Mouse (Mus musculus) thymus, adult 2 months (tissue): ENCODE results near the gene Gm48552. TPM values are rescaled to one million over a fixed set of nuclear protein-coding genes. Genes with fewer than 3 reads are reported as not detected.

Experiments used
- DNase-seq: peaks from one replicate; pipeline ENCODE4 v3.0.0; 2021
- H3K27ac ChIP-seq: fragments of 200-500 bp; 2 replicates; pipeline ENCODE4 v1.5.1; 2012; ENCODE audit warnings: low read length, control low read depth; ENCODE audit not compliant: control insufficient read depth, insufficient read depth
- H3K27me3 ChIP-seq: fragments of 200-500 bp; 2 replicates; pipeline ENCODE4 v1.6.1; 2012; ENCODE audit warnings: mild to moderate bottlenecking, low read length, moderate library complexity, mixed read lengths; ENCODE audit not compliant: control insufficient read depth, insufficient read depth
- H3K36me3 ChIP-seq: fragments of 200-500 bp; 2 replicates; pipeline ENCODE4 v1.6.1; 2012; ENCODE audit warnings: mild to moderate bottlenecking, low read length, moderate library complexity; ENCODE audit not compliant: control insufficient read depth, insufficient read depth
- H3K4me1 ChIP-seq: fragments of 200-500 bp; replicated peaks from 2 replicates; pipeline ENCODE4 v1.6.1; 2012; ENCODE audit warnings: low read length; ENCODE audit not compliant: control insufficient read depth, insufficient read depth
- H3K4me3 ChIP-seq: fragments of 200-500 bp; 2 replicates; pipeline ENCODE4 v1.5.1; 2012; ENCODE audit warnings: mild to moderate bottlenecking, low read length, control low read depth, moderate library complexity; ENCODE audit not compliant: control insufficient read depth, insufficient read depth
- CTCF ChIP-seq: fragments of 200-500 bp; IDR thresholded peaks from 2 replicates; pipeline ENCODE4 v1.5.1; 2012; ENCODE audit warnings: mild to moderate bottlenecking, control low read depth, low read length, moderate library complexity, borderline replicate concordance; ENCODE audit not compliant: control insufficient read depth, poor library complexity, insufficient read depth; ENCODE audit errors: extremely low read depth
- POLR2A ChIP-seq: fragments of 200-500 bp; IDR thresholded peaks from 2 replicates; pipeline ENCODE4 v1.6.1; 2012; ENCODE audit warnings: mild to moderate bottlenecking, low read length, control low read depth, moderate library complexity; ENCODE audit not compliant: control insufficient read depth, poor library complexity, insufficient read depth; ENCODE audit errors: extremely low read depth
- WGBS: fragments of 180-500 bp; shearing (Covaris S2); methylation state at CpG from one replicate; pipeline ENCODE4 v1.1.7; 2018; 5-methylcytosine and 5-hydroxymethylcytosine counted together
- polyA plus RNA-seq: library from polyadenylated mRNA; depleted of rRNA; stranded (reverse); fragments of >200 nt; gene quantifications from 2 replicates; pipeline ENCODE4 v1.2.3, GENCODE M21; 2012

Gene Gm48552
- polyA plus RNA-seq, 1 experiment: 8.4 TPM

GRCm38 (mm10) chr10:81409330-81409729 is 20.5 kb downstream of the Gm48552 start:
- H3K36me3 ChIP-seq: no peaks in the 10 kb centered on the region
- DNase-seq: no peak
- TF ChIP-seq POLR2A: no peak
- no peak for TF ChIP-seq CTCF
- H3K4me1 ChIP-seq: peaks cover 18% of the 10 kb centered on the region
- no peaks in the 10 kb centered on the region for H3K27me3 ChIP-seq
- 68% methylated on average over 8 of the region's 8 CpGs for WGBS
- H3K4me3 ChIP-seq: no peak overlapping the region
- H3K27ac ChIP-seq: no peak overlapping the region

- DNase-seq: no peak
- H3K27me3 ChIP-seq: no peaks in the 10 kb centered on the region
- H3K4me3 ChIP-seq: no peak overlapping the region
- H3K36me3 ChIP-seq: no peaks in the 10 kb centered on the region
- H3K4me1 ChIP-seq: peaks cover 14% of the 10 kb centered on the region
- no peak overlapping the region for H3K27ac ChIP-seq
- 57% methylated on average over 4 of the region's 4 CpGs for WGBS
- TF ChIP-seq CTCF: no peak
- TF ChIP-seq POLR2A: no peak
Measured at GRCm38 (mm10) chr10:81410350-81410749, 21.5 kb downstream of the Gm48552 start.

GRCm38 (mm10) chr10:81410981-81411380 is 22.2 kb downstream of the Gm48552 start:
- Histone ChIP-seq H3K36me3 (no peaks in the 10 kb centered on the region), H3K4me1 (peaks cover 12% of the 10 kb centered on the region), H3K4me3 (no peak overlapping the region), H3K27me3 (no peaks in the 10 kb centered on the region), H3K27ac (no peak overlapping the region)
- WGBS: 88% methylated on average over 9 of the region's 9 CpGs
- TF ChIP-seq POLR2A (no peak), CTCF (no peak)
- DNase-seq: no peak

GRCm38 (mm10) chr10:81411471-81412400 is 22.9 kb downstream of the Gm48552 start:
- Histone ChIP-seq H3K36me3 (no peaks in the 10 kb centered on the region), H3K27ac (no peak overlapping the region), H3K4me1 (peaks cover 12% of the 10 kb centered on the region), H3K4me3 (no peak overlapping the region), H3K27me3 (no peaks in the 10 kb centered on the region)
- WGBS: 86% methylated on average over 18 of the region's 18 CpGs
- DNase-seq: no peak
- TF ChIP-seq CTCF (no peak), POLR2A (no peak)

- DNase-seq: no peak
- Histone ChIP-seq H3K27ac (no peak overlapping the region), H3K4me1 (peaks cover 12% of the 10 kb centered on the region), H3K36me3 (no peaks in the 10 kb centered on the region), H3K4me3 (no peak overlapping the region), H3K27me3 (no peaks in the 10 kb centered on the region)
- 92% methylated on average over 16 of the region's 16 CpGs for WGBS
- TF ChIP-seq POLR2A (no peak), CTCF (no peak)
Measured at GRCm38 (mm10) chr10:81412586-81413309, 23.9 kb downstream of the Gm48552 start.
